Mouse (Mus musculus) ES-Bruce4 (cell line): Measurements from ENCODE around the gene Cfap61. TPM values are rescaled to one million over a fixed set of nuclear protein-coding genes. Genes with fewer than 3 reads are reported as not detected.

Experiments used
- H3K27ac ChIP-seq: 2 replicates; pipeline ENCODE4 v1.5.1; 2012; ENCODE audit warnings: low read length, inconsistent platforms; ENCODE audit not compliant: insufficient read depth
- H3K27me3 ChIP-seq: 2 replicates; pipeline ENCODE4 v1.6.1; 2012; ENCODE audit warnings: mild to moderate bottlenecking, low read length, inconsistent platforms; ENCODE audit not compliant: control insufficient read depth, poor library complexity, insufficient read depth, severe bottlenecking
- H3K36me3 ChIP-seq: 2 replicates; pipeline ENCODE4 v1.6.1; 2012; ENCODE audit warnings: inconsistent platforms, mild to moderate bottlenecking, low read length, moderate library complexity; ENCODE audit not compliant: control insufficient read depth, poor library complexity, insufficient read depth, severe bottlenecking
- H3K4me1 ChIP-seq: one replicate; pipeline ENCODE4 v1.8.1; 2011; ENCODE audit warnings: low read length; ENCODE audit not compliant: control insufficient read depth, insufficient read depth
- H3K4me3 ChIP-seq: 2 replicates; pipeline ENCODE4 v1.5.1; 2011; ENCODE audit warnings: low read depth, mild to moderate bottlenecking, low read length
- H3K9ac ChIP-seq: 2 replicates; pipeline ENCODE4 v1.6.1; 2012; ENCODE audit warnings: low read depth, mild to moderate bottlenecking, inconsistent platforms; ENCODE audit not compliant: poor library complexity, severe bottlenecking
- H3K9me3 ChIP-seq: replicated peaks from 2 replicates; pipeline ENCODE4 v1.6.1; 2012; ENCODE audit warnings: mild to moderate bottlenecking, low read length, inconsistent platforms; ENCODE audit not compliant: control insufficient read depth, poor library complexity, insufficient read depth, severe bottlenecking
- CTCF ChIP-seq: IDR thresholded peaks from one replicate; pipeline ENCODE4 v1.8.1; 2011; ENCODE audit warnings: low read depth, low read length
- EP300 ChIP-seq: IDR thresholded peaks from 2 replicates; pipeline ENCODE4 v1.6.1; 2011; ENCODE audit warnings: low read depth, low read length; ENCODE audit not compliant: insufficient read depth
- POLR2A ChIP-seq: IDR thresholded peaks from one replicate; pipeline ENCODE4 v1.8.1; 2011; ENCODE audit warnings: low read length; ENCODE audit not compliant: insufficient read depth
- polyA plus RNA-seq: library from polyadenylated mRNA; stranded (reverse); fragments of >200 nt; gene quantifications from 2 replicates; pipeline ENCODE4 v1.2.4, GENCODE M21; 2011; ENCODE audit warnings: low read depth; ENCODE audit not compliant: missing spikeins, insufficient read depth, insufficient read length

Gene Cfap61
- polyA plus RNA-seq, 1 experiment: 2.4 TPM

- no peaks in the 10 kb centered on the region for H3K27me3 ChIP-seq
- H3K9ac ChIP-seq: no peak overlapping the region
- H3K4me3 ChIP-seq: no peak overlapping the region
- TF ChIP-seq CTCF (no peak), POLR2A (no peak)
- H3K27ac ChIP-seq: no peak overlapping the region
- peaks cover 2% of the 10 kb centered on the region for H3K4me1 ChIP-seq
- H3K36me3 ChIP-seq: no peaks in the 10 kb centered on the region
- H3K9me3 ChIP-seq: no peaks in the 10 kb centered on the region
Observed at GRCm38 (mm10) chr2:146258736-146259469, 324.3 kb downstream of the Cfap61 start.

GRCm38 (mm10) chr2:146259787-146260560 is 325.4 kb downstream of the Cfap61 start:
- no peak overlapping the region for H3K4me3 ChIP-seq
- H3K36me3 ChIP-seq: no peaks in the 10 kb centered on the region
- no peaks in the 10 kb centered on the region for H3K27me3 ChIP-seq
- TF ChIP-seq POLR2A (no peak), EP300 (no peak), CTCF (no peak)
- no peaks in the 10 kb centered on the region for H3K9me3 ChIP-seq
- no peak overlapping the region for H3K9ac ChIP-seq
- no peak overlapping the region for H3K27ac ChIP-seq
- H3K4me1 ChIP-seq: peaks cover 2% of the 10 kb centered on the region

GRCm38 (mm10) chr2:146261146-146261545 is 326.6 kb downstream of the Cfap61 start:
- H3K9ac ChIP-seq: no peak overlapping the region
- no peak overlapping the region for H3K4me3 ChIP-seq
- H3K36me3 ChIP-seq: no peaks in the 10 kb centered on the region
- no peak for TF ChIP-seq CTCF
- TF ChIP-seq POLR2A: no peak
- no peak for TF ChIP-seq EP300
- H3K9me3 ChIP-seq: no peaks in the 10 kb centered on the region
- H3K4me1 ChIP-seq: peaks cover 2% of the 10 kb centered on the region
- no peak overlapping the region for H3K27ac ChIP-seq
- H3K27me3 ChIP-seq: no peaks in the 10 kb centered on the region

- Histone ChIP-seq H3K27me3 (no peaks in the 10 kb centered on the region), H3K36me3 (no peaks in the 10 kb centered on the region), H3K27ac (no peak overlapping the region), H3K9ac (no peak overlapping the region), H3K4me1 (peaks cover 2% of the 10 kb centered on the region), H3K9me3 (no peaks in the 10 kb centered on the region), H3K4me3 (no peak overlapping the region)
- TF ChIP-seq POLR2A (no peak), EP300 (no peak), CTCF (no peak)
Observed at GRCm38 (mm10) chr2:146262215-146262614, 327.6 kb downstream of the Cfap61 start.

- Histone ChIP-seq H3K9me3 (no peaks in the 10 kb centered on the region), H3K27me3 (no peaks in the 10 kb centered on the region), H3K27ac (no peak overlapping the region), H3K9ac (no peak overlapping the region), H3K4me3 (no peak overlapping the region), H3K36me3 (no peaks in the 10 kb centered on the region), H3K4me1 (peaks cover 2% of the 10 kb centered on the region)
- TF ChIP-seq EP300 (no peak), POLR2A (no peak), CTCF (no peak)
Observed at GRCm38 (mm10) chr2:146262966-146263365, 328.4 kb downstream of the Cfap61 start.

Other genes with a start within 250 kb of the Cfap61 start
- 114 and 119 TPM in 2 replicates for gene Naa20, start 32.7 kb upstream of the Cfap61 start, polyA plus RNA-seq
- gene Crnkl1, start 230 bp downstream of the Cfap61 start, polyA plus RNA-seq: 32.7 and 35.8 TPM in 2 replicates